Mouse (Mus musculus) heart, embryonic 11.5 days (tissue): ENCODE data around the gene Add3. TPM values are rescaled to one million over a fixed set of nuclear protein-coding genes. Genes with fewer than 3 reads are reported as not detected.

Experiments used
- ATAC-seq: fragments of 200-750 bp; cut with Nextera tagmentation; replicated peaks from 2 replicates; pipeline ENCODE4 v1.8.0; 2017; ENCODE audit warnings: moderate library complexity; ENCODE audit not compliant: insufficient number of reproducible peaks, low FRiP score, low TSS enrichment
- H3K27ac ChIP-seq: fragments of 300-500 bp; sonication (generic); 2 replicates; pipeline ENCODE4 v1.5.1; 2014; ENCODE audit warnings: mild to moderate bottlenecking, low read depth, low read length
- H3K27me3 ChIP-seq: fragments of 300-500 bp; sonication (generic); 2 replicates; pipeline ENCODE4 v1.6.1; 2014; ENCODE audit warnings: mild to moderate bottlenecking, low read length, mixed read lengths; ENCODE audit not compliant: control insufficient read depth, insufficient read depth
- H3K36me3 ChIP-seq: fragments of 300-500 bp; sonication (generic); 2 replicates; pipeline ENCODE4 v1.6.1; 2014; ENCODE audit warnings: mild to moderate bottlenecking, low read length, moderate library complexity, mixed read lengths; ENCODE audit not compliant: control insufficient read depth, insufficient read depth
- H3K4me1 ChIP-seq: fragments of 300-500 bp; sonication (generic); 2 replicates; pipeline ENCODE4 v1.6.1; 2014; ENCODE audit warnings: low read length; ENCODE audit not compliant: control insufficient read depth, insufficient read depth
- H3K4me2 ChIP-seq: fragments of 300-500 bp; sonication (generic); 2 replicates; pipeline ENCODE4 v1.6.1; 2014; ENCODE audit warnings: mild to moderate bottlenecking, moderate library complexity
- H3K4me3 ChIP-seq: fragments of 300-500 bp; sonication (generic); 2 replicates; pipeline ENCODE4 v1.5.1; 2014; ENCODE audit warnings: low read depth, low read length
- H3K9ac ChIP-seq: fragments of 300-500 bp; sonication (generic); 2 replicates; pipeline ENCODE4 v1.6.1; 2014; ENCODE audit warnings: mild to moderate bottlenecking, low read depth, low read length, moderate library complexity
- H3K9me3 ChIP-seq: fragments of 300-500 bp; sonication (generic); replicated peaks from 2 replicates; pipeline ENCODE4 v1.6.1; 2016; ENCODE audit warnings: low read length; ENCODE audit not compliant: control insufficient read depth
- WGBS: fragments of 180-500 bp; shearing (Covaris S2); extraction: QIAGEN DNeasy Blood & Tissue Kit; methylation state at CpG from one replicate; pipeline ENCODE4 v1.1.7; 2014; ENCODE audit not compliant: insufficient replicate concordance; 5-methylcytosine and 5-hydroxymethylcytosine counted together
- polyA plus RNA-seq: library from polyadenylated mRNA; unstranded; fragments of >200 nt; fragmentation: Nextera tagmentation; extraction: Ambion mirVana; gene quantifications from 2 replicates; pipeline ENCODE4 v1.2.1, GENCODE M21; 2014

The Add3 gene
- polyA plus RNA-seq, 1 experiment from 2014 or later: 133 TPM

GRCm38 (mm10) chr19:53191867-53192487, 51.7 kb downstream of the Add3 start:
- H3K4me3 ChIP-seq: no peak overlapping the region
- peak overlapping the region; percentile 78 for H3K27ac ChIP-seq
- no peaks in the 10 kb centered on the region for H3K9me3 ChIP-seq
- peaks cover 65% of the 10 kb centered on the region for H3K4me1 ChIP-seq
- H3K36me3 ChIP-seq: no peaks in the 10 kb centered on the region
- H3K4me2 ChIP-seq: peak overlapping the region; percentile 22; the same call in 1 of the 2 replicates
- H3K27me3 ChIP-seq: no peaks in the 10 kb centered on the region
- ATAC-seq: no peak
- H3K9ac ChIP-seq: no peak overlapping the region
- WGBS: 28% methylated on average over 6 of the region's 6 CpGs

GRCm38 (mm10) chr19:53193190-53193589, 52.9 kb downstream of the Add3 start:
- H3K36me3 ChIP-seq: no peaks in the 10 kb centered on the region
- no peak for ATAC-seq
- no peak overlapping the region for H3K9ac ChIP-seq
- no peaks in the 10 kb centered on the region for H3K9me3 ChIP-seq
- no peaks in the 10 kb centered on the region for H3K27me3 ChIP-seq
- H3K27ac ChIP-seq: peak overlapping the region; percentile 74
- WGBS: 81% methylated on average over 2 of the region's 2 CpGs
- peaks cover 59% of the 10 kb centered on the region for H3K4me1 ChIP-seq
- H3K4me3 ChIP-seq: no peak overlapping the region
- H3K4me2 ChIP-seq: no peak overlapping the region; the same call in 1 of the 2 replicates

GRCm38 (mm10) chr19:53193964-53194582, 53.8 kb downstream of the Add3 start:
- ATAC-seq: no peak
- Histone ChIP-seq H3K4me1 (peaks cover 57% of the 10 kb centered on the region), H3K4me2 (peak overlapping the region; percentile 52), H3K36me3 (no peaks in the 10 kb centered on the region), H3K9me3 (no peaks in the 10 kb centered on the region), H3K9ac (0 out of 2 replicates have a peak overlapping the region, but pooled peaks have one; percentile 16), H3K4me3 (no peak overlapping the region), H3K27me3 (no peaks in the 10 kb centered on the region), H3K27ac (peak overlapping the region; percentile 74)
- 54% methylated on average over 11 of the region's 11 CpGs for WGBS

- Histone ChIP-seq H3K36me3 (no peaks in the 10 kb centered on the region; the same call in 1 of the 2 replicates), H3K27me3 (no peaks in the 10 kb centered on the region), H3K4me2 (no peak overlapping the region; the same call in 1 of the 2 replicates), H3K27ac (peak overlapping the region; percentile 74), H3K4me3 (no peak overlapping the region), H3K4me1 (peaks cover 56% of the 10 kb centered on the region), H3K9ac (no peak overlapping the region), H3K9me3 (no peaks in the 10 kb centered on the region)
- ATAC-seq: no peak
- WGBS: 80% methylated on average over 9 of the region's 9 CpGs
These were observed 54.7 kb downstream of the Add3 start for GRCm38 (mm10) chr19:53194751-53195520.

GRCm38 (mm10) chr19:53196961-53197360, 56.7 kb downstream of the Add3 start:
- Histone ChIP-seq H3K4me2 (no peak overlapping the region), H3K9ac (no peak overlapping the region), H3K36me3 (no peaks in the 10 kb centered on the region; the same call in 1 of the 2 replicates), H3K4me1 (peaks cover 43% of the 10 kb centered on the region), H3K27ac (no peak overlapping the region), H3K4me3 (no peak overlapping the region), H3K9me3 (no peaks in the 10 kb centered on the region), H3K27me3 (no peaks in the 10 kb centered on the region)
- no peak for ATAC-seq
- WGBS: 84% methylated on average over 10 of the region's 10 CpGs

GRCm38 (mm10) chr19:53197766-53198165, 57.5 kb downstream of the Add3 start:
- no peak for ATAC-seq
- no peak overlapping the region for H3K9ac ChIP-seq
- H3K27me3 ChIP-seq: no peaks in the 10 kb centered on the region
- no peaks in the 10 kb centered on the region; the same call in 1 of the 2 replicates for H3K36me3 ChIP-seq
- H3K9me3 ChIP-seq: no peaks in the 10 kb centered on the region
- peak overlapping the region; percentile 29; the same call in 1 of the 2 replicates for H3K27ac ChIP-seq
- no peak overlapping the region for H3K4me3 ChIP-seq
- H3K4me2 ChIP-seq: no peak overlapping the region
- peaks cover 40% of the 10 kb centered on the region for H3K4me1 ChIP-seq
- 57% methylated on average over 7 of the region's 7 CpGs for WGBS

GRCm38 (mm10) chr19:53198706-53199572, 58.7 kb downstream of the Add3 start:
- Histone ChIP-seq H3K27ac (peak overlapping the region; percentile 13), H3K4me2 (no peak overlapping the region), H3K9ac (no peak overlapping the region), H3K36me3 (no peaks in the 10 kb centered on the region; the same call in 1 of the 2 replicates), H3K4me1 (peaks cover 29% of the 10 kb centered on the region), H3K27me3 (no peaks in the 10 kb centered on the region), H3K4me3 (no peak overlapping the region), H3K9me3 (no peaks in the 10 kb centered on the region)
- WGBS: 63% methylated on average over 17 of the region's 17 CpGs
- no peak for ATAC-seq

- ATAC-seq: no peak
- Histone ChIP-seq H3K9ac (no peak overlapping the region), H3K9me3 (no peaks in the 10 kb centered on the region), H3K36me3 (no peaks in the 10 kb centered on the region; the same call in 1 of the 2 replicates), H3K27ac (no peak overlapping the region), H3K4me1 (peaks cover 22% of the 10 kb centered on the region), H3K4me2 (no peak overlapping the region), H3K27me3 (no peaks in the 10 kb centered on the region), H3K4me3 (no peak overlapping the region)
- 90% methylated on average over 9 of the region's 9 CpGs for WGBS
These were observed 59.5 kb downstream of the Add3 start for GRCm38 (mm10) chr19:53199711-53200110.
